Mouse (Mus musculus) ES-Bruce4 (cell line): ENCODE data around the gene Nyap2.

Experiments used
- CTCF ChIP-seq: IDR thresholded peaks from one replicate; pipeline ENCODE4 v1.8.1; 2011; ENCODE audit warnings: low read depth, low read length
- EP300 ChIP-seq: IDR thresholded peaks from 2 replicates; pipeline ENCODE4 v1.6.1; 2011; ENCODE audit warnings: low read depth, low read length; ENCODE audit not compliant: insufficient read depth
- POLR2A ChIP-seq: IDR thresholded peaks from one replicate; pipeline ENCODE4 v1.8.1; 2011; ENCODE audit warnings: low read length; ENCODE audit not compliant: insufficient read depth

DNA sequence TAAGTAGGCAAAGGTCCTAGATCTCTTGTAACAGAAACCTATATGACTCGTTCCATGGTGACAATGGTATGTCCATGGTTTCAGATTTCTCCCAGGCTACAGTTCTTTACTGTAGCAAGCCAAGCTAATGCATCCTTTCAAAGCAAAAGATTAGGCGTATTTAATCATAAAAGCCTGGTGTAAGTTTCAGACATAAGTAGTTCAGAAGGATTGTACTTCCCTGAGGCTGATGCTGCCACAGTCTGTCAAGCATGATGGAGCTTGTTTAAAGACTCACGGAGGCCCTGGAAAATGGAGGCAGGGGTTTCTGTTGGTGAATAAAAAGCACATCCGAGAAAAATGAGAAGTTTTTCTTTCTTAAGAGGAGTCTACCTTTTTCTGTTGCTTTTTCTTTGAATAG, 134.7 kb downstream of the Nyap2 start:
- TF ChIP-seq POLR2A (no peak), CTCF (no peak), EP300 (no peak)
